Mouse (Mus musculus): ENCODE data around the gene Kcnj14. TPM values are rescaled to one million over a fixed set of nuclear protein-coding genes. Genes with fewer than 3 reads are reported as not detected.
A peak's percentile ranks its signal among the peaks of the same experiment; 100 is the strongest.

The Kcnj14 gene
- polyA plus RNA-seq, 1 experiment: 0.05 TPM

DNA sequence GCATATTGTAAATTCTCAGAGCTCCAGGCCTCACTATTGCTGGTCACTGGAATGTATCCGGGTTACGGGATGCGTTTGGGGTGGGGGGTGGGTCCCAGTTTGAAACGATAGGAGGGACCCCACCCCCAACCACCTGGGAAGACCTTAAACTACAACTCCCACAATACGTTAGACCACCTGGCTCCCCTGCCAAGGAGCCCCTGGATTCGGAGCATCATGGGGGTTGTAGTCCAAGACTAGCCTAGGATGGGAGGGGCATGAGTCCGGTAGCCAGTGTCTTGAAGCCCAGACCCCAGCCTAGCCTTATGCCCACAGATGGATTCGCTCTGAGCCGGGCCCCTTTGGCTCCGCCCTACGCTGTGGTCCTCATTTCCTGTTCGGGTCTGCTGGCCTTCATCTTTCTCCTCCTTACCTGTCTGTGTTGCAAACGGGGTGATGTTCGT is 38.4 kb downstream of the Kcnj14 start:
- H3K4me2 ChIP-seq (ENCODE audit: low read depth): no peak overlapping the region
- TF ChIP-seq TCF3 (IDR thresholded peaks at IDR 0.05; ENCODE audit: insufficient read length, low read depth): no peak
- no peak for TF ChIP-seq USF1 (IDR thresholded peaks at IDR 0.05; ENCODE audit: low read depth)
- no peak for TF ChIP-seq MYOG (IDR thresholded peaks at IDR 0.05; ENCODE audit: control insufficient read depth in 1 of 3, insufficient read depth in 1 of 3, insufficient read length in 2 of 3, low read depth in 2 of 3)
- TF ChIP-seq MAX (IDR thresholded peaks at IDR 0.05; ENCODE audit: low read depth): no peak
- no peak for TF ChIP-seq TCF12 (IDR thresholded peaks at IDR 0.05; ENCODE audit: insufficient read depth, poor library complexity, severe bottlenecking)
- no peak for TF ChIP-seq SRF (IDR thresholded peaks at IDR 0.05; ENCODE audit: control insufficient read depth, insufficient read length, low read depth)
- no peak for TF ChIP-seq REST (IDR thresholded peaks at IDR 0.05; ENCODE audit: insufficient read depth, insufficient read length)
- TF ChIP-seq MYOD1 (IDR thresholded peaks at IDR 0.05; ENCODE audit: control insufficient read depth in 1 of 3, insufficient read length in 2 of 3, low read depth in 2 of 3): no peak
- TF ChIP-seq POLR2A (IDR thresholded peaks at IDR 0.05; ENCODE audit: insufficient read length, low read depth): no peak
- no peak for TF ChIP-seq E2F4 (IDR thresholded peaks at IDR 0.05; ENCODE audit: insufficient read depth)
- no peak for TF ChIP-seq CEBPB (IDR thresholded peaks at IDR 0.05; ENCODE audit: insufficient read depth, poor library complexity, severe bottlenecking)
- TF ChIP-seq POLR2AphosphoS2 (IDR thresholded peaks at IDR 0.05; ENCODE audit: insufficient read length, low read depth): no peak
- H3K36me3 ChIP-seq (ENCODE audit: control insufficient read depth, insufficient read depth): no peaks in the 10 kb centered on the region
- H3ac ChIP-seq (ENCODE audit: control insufficient read depth, insufficient read length): no peak overlapping the region
- H3K4me3 ChIP-seq: no peak overlapping the region
- no peaks in the 10 kb centered on the region for H3K79me2 ChIP-seq (ENCODE audit: control insufficient read depth, insufficient read depth)
- H3K27me3 ChIP-seq (ENCODE audit: control insufficient read depth, insufficient read depth, insufficient read length): peaks cover 41% of the 10 kb centered on the region

DNA sequence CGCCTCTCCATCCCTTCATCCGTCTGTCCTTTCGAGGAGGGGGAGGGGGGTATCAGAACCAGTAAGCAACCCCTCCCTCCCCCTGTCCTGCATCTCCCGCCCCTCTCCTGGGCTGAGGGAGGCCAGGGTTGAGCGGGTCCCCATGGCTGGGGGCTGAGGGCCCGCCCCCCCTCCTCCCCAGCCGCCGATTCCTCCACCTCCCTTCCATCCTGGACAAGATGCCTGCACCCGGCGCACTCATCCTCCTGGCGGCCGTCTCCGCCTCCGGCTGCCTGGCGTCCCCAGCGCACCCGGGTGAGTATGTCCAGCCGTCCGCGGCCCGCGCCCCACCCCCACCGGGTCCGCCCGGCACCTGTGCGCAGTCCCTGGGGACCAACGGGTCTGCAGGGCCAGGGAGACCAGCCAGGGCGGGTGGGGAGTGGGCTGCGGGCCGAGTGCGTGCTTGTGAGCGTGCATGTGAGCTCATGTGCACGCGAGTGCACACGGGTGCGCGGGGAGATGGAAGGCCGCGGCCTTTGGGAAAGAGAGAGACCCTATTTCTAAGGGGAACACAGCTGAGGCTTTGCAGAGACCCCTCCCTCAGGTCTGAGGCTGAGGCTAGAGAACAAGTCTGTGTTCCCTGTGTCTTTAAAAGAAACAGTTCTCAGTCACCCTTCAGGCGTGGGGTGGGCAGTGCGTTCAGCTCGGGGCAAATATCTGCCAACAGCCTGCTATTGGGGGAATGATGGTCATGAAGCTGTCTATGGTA is 39.0 kb downstream of the Kcnj14 start:
- Histone ChIP-seq H3K4me3 (no peak overlapping the region), H3K4me2 (ENCODE audit: low read depth) (peak overlapping the region; percentile 12), H3K36me3 (ENCODE audit: control insufficient read depth, insufficient read depth) (no peaks in the 10 kb centered on the region), H3ac (ENCODE audit: control insufficient read depth, insufficient read length) (no peak overlapping the region), H3K79me2 (ENCODE audit: control insufficient read depth, insufficient read depth) (no peaks in the 10 kb centered on the region), H3K27me3 (ENCODE audit: control insufficient read depth, insufficient read depth, insufficient read length) (peaks cover 41% of the 10 kb centered on the region)
- no peak for TF ChIP-seq MYOG (IDR thresholded peaks at IDR 0.05; ENCODE audit: control insufficient read depth in 1 of 3, insufficient read depth in 1 of 3, insufficient read length in 2 of 3, low read depth in 2 of 3)
- TF ChIP-seq SRF (IDR thresholded peaks at IDR 0.05; ENCODE audit: control insufficient read depth, insufficient read length, low read depth): no peak

DNA sequence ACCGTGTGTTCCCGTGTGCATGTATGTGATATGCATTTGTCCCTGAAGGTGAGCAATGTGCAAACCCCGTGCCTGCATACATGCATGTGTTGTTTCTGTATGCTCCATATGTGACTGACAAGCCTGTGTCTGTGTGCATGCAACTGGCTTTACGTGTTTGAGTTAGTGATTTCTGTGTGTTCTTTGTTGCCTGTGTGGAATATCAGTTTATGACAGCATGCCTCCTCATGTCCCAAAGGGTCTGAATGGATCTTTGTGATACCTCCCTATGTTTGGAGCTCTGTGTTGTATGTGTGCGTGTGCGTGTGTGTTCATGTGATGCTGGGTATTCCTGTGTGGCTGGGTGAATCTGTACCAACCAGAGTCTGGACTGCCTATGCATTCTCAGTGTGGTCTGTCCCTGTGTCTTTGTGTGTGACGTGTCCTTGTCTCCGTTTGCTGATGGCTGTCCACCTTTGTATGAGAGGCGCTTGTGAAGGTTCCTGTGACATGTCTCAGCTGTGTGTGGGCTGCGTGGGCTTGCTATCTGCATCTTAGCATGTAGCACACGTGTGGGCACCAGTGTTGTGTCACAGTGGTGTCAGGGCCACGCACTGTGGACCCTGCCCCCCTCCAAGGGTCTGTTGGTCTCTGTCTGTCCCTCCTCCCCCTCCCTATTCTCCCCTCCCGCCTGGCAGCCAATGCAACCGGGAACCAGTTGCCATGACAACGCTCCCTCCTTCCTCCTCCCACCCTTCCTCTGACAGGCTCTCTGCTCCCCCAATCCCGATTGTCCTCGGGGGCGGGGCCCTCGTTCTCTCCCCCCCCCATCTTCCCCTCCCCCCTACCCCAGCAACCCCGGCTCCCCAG is 39.8 kb downstream of the Kcnj14 start, which contains the start of gene Sult2b1:
Sult2b1 (minus strand) TSS at position 146 of the 849 bp plus-strand sequence.
- Histone ChIP-seq H3K36me3 (ENCODE audit: control insufficient read depth, insufficient read depth) (no peaks in the 10 kb centered on the region), H3K4me3 (no peak within 1 kb of the TSS), H3K27me3 (ENCODE audit: control insufficient read depth, insufficient read depth, insufficient read length) (peaks cover 41% of the 10 kb centered on the region), H3K4me2 (ENCODE audit: low read depth) (peak within 1 kb of the TSS; percentile 50), H3ac (ENCODE audit: control insufficient read depth, insufficient read length) (no peak within 1 kb of the TSS), H3K79me2 (ENCODE audit: control insufficient read depth, insufficient read depth) (no peaks in the 10 kb centered on the region)
- TF ChIP-seq MYOG (IDR thresholded peaks at IDR 0.05; ENCODE audit: control insufficient read depth in 1 of 3, insufficient read depth in 1 of 3, insufficient read length in 2 of 3, low read depth in 2 of 3) (no peak), CEBPB (IDR thresholded peaks at IDR 0.05; ENCODE audit: insufficient read depth, poor library complexity, severe bottlenecking) (no peak), TCF3 (IDR thresholded peaks at IDR 0.05; ENCODE audit: insufficient read length, low read depth) (no peak), MAX (IDR thresholded peaks at IDR 0.05; ENCODE audit: low read depth) (no peak), POLR2A (IDR thresholded peaks at IDR 0.05; ENCODE audit: insufficient read length, low read depth) (no peak), POLR2AphosphoS2 (IDR thresholded peaks at IDR 0.05; ENCODE audit: insufficient read length, low read depth) (no peak)

DNA sequence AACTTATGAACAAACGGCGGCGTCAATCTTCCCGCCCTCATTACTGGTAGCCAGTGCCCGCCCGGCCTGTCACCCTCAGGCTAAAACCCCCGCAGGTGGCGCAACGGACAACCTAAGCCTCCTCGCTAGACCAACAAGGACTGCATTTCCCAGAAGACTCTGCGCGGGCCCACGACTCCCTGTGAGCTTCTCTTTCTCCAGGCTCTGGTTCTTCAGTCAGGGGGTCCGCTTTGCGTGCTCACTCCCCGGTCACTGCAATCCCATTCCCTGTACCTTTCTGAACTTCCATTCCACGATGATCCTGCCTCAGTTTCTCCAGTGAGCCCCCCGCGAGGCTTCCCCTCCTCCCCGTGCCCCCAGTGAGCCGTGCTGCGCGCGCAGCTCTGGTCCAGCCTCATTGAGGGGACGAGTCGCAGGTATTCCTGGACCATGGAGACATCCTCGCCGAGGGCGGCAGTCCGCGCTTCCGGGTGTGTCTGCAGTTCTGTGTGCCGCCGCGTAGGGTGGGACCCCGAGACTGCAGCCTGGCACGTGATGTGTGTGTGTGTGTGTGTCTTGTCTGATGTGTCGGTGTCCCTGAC is 41.0 kb downstream of the Kcnj14 start, which contains the start of gene Lmtk3:
Lmtk3 (plus strand) TSS at position 228 of the 581 bp plus-strand sequence.
- no peaks in the 10 kb centered on the region for H3K79me2 ChIP-seq (ENCODE audit: control insufficient read depth, insufficient read depth)
- H3K4me2 ChIP-seq (ENCODE audit: low read depth): peak within 1 kb of the TSS; percentile 50
- H3K27me3 ChIP-seq (ENCODE audit: control insufficient read depth, insufficient read depth, insufficient read length): peaks cover 41% of the 10 kb centered on the region
- TF ChIP-seq POLR2AphosphoS2 (IDR thresholded peaks at IDR 0.05; ENCODE audit: insufficient read length, low read depth) (no peak), E2F4 (IDR thresholded peaks at IDR 0.05; ENCODE audit: insufficient read depth) (no peak)
- no peak within 1 kb of the TSS for H3ac ChIP-seq (ENCODE audit: control insufficient read depth, insufficient read length)
- no peak within 1 kb of the TSS for H3K4me3 ChIP-seq
- no peaks in the 10 kb centered on the region for H3K36me3 ChIP-seq (ENCODE audit: control insufficient read depth, insufficient read depth)

DNA sequence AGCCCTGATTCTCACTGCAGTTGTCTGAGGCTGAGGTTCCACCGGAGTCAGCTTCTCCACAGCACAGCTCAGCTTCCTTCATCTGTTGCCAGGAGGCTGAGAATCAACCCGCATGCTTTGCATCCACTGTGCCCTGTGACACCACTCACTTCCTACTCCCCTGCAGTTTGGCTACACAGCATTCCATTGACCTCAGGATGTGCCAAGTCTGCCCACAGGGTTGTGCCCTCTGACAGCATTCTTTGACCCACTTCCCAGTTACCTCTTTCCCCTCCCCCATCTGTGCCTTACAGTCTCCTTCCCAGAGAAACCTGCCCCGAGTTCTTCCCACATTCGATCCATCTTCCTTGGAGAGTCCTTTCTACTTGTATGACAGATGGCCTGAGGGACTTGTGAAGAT is 42.3 kb downstream of the Kcnj14 start:
- H3K4me2 ChIP-seq (ENCODE audit: low read depth): no peak overlapping the region
- H3K79me2 ChIP-seq (ENCODE audit: control insufficient read depth, insufficient read depth): no peaks in the 10 kb centered on the region
- no peak overlapping the region for H3ac ChIP-seq (ENCODE audit: control insufficient read depth, insufficient read length)
- no peak overlapping the region for H3K4me3 ChIP-seq
- TF ChIP-seq E2F4 (IDR thresholded peaks at IDR 0.05; ENCODE audit: insufficient read depth) (no peak), POLR2A (IDR thresholded peaks at IDR 0.05; ENCODE audit: insufficient read length, low read depth) (no peak), REST (IDR thresholded peaks at IDR 0.05; ENCODE audit: insufficient read depth, insufficient read length) (no peak)
- peaks cover 36% of the 10 kb centered on the region for H3K27me3 ChIP-seq (ENCODE audit: control insufficient read depth, insufficient read depth, insufficient read length)
- H3K36me3 ChIP-seq (ENCODE audit: control insufficient read depth, insufficient read depth): no peaks in the 10 kb centered on the region
